Mouse (Mus musculus) lung, adult 2 months (tissue): Measurements from ENCODE around the gene Dhx38. TPM values are rescaled to one million over a fixed set of nuclear protein-coding genes. Genes with fewer than 3 reads are reported as not detected.

ENCODE experiments used
- DNase-seq: peaks from one replicate; pipeline ENCODE4 v3.0.0; 2022
- H3K4me1 ChIP-seq: fragments of 200-500 bp; 2 replicates; pipeline ENCODE4 v1.6.1; 2011; ENCODE audit warnings: low read length; ENCODE audit not compliant: control insufficient read depth, insufficient read depth
- H3K4me3 ChIP-seq: fragments of 200-500 bp; replicated peaks from 2 replicates; pipeline ENCODE3; 2011; ENCODE audit warnings: low read depth, mild to moderate bottlenecking, control low read depth, low read length; ENCODE audit errors: extremely low read depth
- CTCF ChIP-seq: fragments of 200-500 bp; IDR thresholded peaks from 2 replicates; pipeline ENCODE4 v1.5.1; 2011; ENCODE audit warnings: mild to moderate bottlenecking, low read length, control low read depth; ENCODE audit not compliant: insufficient read depth
- POLR2A ChIP-seq: fragments of 200-500 bp; IDR thresholded peaks from 2 replicates; pipeline ENCODE4 v1.6.1; 2011; ENCODE audit warnings: low read depth, mild to moderate bottlenecking, control low read depth, low read length, borderline replicate concordance; ENCODE audit errors: extremely low read depth
- WGBS: fragments of 180-500 bp; shearing (Covaris S2); methylation state at CpG from one replicate; pipeline ENCODE4 v1.1.7; 2018; 5-methylcytosine and 5-hydroxymethylcytosine counted together
- polyA plus RNA-seq: library from polyadenylated mRNA; depleted of rRNA; stranded (reverse); fragments of >200 nt; gene quantifications from 2 replicates; pipeline ENCODE4 v1.2.3, GENCODE M21; 2012

Dhx38 gene
- polyA plus RNA-seq, 1 experiment: 23.9 TPM

DNA sequence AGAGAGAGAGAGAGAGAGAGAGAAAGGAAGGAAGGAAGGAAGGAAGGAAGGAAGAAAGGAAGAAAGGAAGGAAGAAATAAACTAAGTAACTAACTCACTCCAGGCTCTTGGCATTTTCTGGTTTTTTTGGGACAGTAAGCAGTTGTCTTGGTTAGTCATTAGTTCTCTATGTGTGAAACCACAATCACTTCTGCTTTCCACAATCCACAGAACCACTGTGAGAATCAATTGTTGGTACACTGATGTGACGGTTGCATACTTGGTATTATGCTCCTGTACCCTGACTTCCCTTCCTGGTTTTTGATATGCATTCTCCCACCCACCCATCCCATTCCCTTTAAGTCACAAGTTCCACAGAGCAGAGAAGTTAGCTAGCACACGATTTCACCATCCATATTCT, 1.8 kb downstream of the Dhx38 start:
- H3K4me1 ChIP-seq: no peaks in the 10 kb centered on the region; the same call in 1 of the 2 replicates
- TF ChIP-seq POLR2A (no peak), CTCF (no peak)

DNA sequence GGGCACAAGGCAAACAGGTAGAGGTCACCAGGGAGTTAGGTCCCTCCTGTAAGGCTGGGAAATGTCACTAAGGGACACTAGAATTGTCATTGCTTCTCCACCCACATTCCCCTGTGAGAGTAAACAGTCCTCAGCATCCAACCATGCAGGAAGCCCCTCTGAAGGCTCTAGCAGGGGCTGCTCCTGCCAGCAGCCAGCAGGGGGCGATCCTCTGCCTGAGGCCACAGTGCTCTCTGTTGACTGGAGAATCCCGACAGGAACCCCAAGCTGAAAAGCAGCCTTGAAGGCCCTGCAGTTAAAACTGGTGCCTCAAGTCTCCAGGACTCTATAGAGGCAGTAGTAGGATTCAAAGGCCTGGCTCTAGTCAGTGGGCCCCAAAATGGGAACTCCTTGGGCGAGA, 14.0 kb downstream of the Dhx38 start:
- no peak overlapping the region for H3K4me3 ChIP-seq
- H3K4me1 ChIP-seq: no peaks in the 10 kb centered on the region
- TF ChIP-seq CTCF (peak; percentile 48; the same call in 1 of the 2 replicates), POLR2A (no peak)
- WGBS: 51% methylated on average over 3 of the region's 3 CpGs
- DNase-seq: no peak

More for the DNA sequence above, 1.8 kb downstream of the Dhx38 start:
- WGBS: 65% methylated on average over 2 of the region's 2 CpGs
- no peak overlapping the region for H3K4me3 ChIP-seq
- DNase-seq: no peak

DNA sequence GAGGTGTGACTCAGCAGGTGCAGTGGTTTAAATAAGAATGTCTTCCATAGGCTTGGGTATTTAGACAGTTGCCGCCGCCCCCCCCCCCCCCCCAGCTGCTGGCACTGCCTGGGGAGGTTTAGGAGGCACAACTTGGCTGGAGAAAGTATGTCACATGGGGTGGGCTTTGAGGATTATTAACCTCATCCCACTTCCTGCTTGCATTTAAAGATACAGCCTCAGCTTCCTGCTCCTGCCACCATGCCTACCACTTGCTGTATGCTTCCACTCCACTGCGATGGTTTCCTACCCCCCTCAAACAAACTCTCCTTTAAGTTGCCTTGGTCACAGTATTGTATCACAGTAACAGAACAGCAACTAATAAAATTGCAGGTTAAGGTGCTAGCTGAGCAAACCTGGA, 21.6 kb downstream of the Dhx38 start:
- Histone ChIP-seq H3K4me1 (no peaks in the 10 kb centered on the region), H3K4me3 (no peak overlapping the region)
- no peak for DNase-seq
- TF ChIP-seq CTCF: no peak
- no peak for TF ChIP-seq POLR2A
- 45% methylated on average over 3 of the region's 3 CpGs for WGBS

DNA sequence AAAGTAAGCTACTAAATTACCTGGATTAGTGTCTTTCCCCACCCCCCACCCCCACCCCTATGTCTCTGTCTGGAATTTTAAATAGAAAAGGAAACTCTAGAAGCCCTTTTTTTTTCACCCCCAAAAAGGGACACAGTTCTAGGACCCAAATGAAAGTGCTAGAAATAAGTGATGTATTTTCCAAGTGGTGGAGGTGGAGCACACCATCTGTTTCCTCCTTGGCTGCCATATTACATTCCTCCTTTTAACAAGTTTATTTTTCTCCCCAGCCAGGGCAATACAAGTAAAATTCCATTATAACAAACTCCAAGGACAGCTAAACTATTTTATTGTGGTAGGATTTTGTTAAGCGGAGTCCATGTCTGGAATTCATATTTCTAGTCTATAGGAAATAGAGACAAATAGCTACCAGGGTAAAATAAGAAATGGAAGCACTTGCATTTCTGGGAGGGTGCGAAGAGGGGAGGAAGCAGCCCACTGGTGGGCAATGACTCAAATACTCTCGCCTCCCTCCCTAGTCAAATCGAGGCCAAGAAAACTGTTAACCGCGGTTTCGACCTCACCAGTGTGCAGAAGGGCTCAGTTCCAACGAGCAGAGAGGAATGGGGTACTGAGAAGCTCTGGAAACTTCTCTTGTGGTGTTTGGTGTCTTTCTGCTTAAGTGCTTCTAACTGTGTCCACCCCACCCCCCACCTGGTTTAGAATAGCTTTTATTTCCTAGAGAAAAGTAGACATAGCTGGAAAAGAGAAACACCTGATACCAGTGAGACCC, 22.7 kb downstream of the Dhx38 start:
- Histone ChIP-seq H3K4me3 (no peak overlapping the region), H3K4me1 (no peaks in the 10 kb centered on the region)
- TF ChIP-seq CTCF (no peak), POLR2A (no peak)
- 67% methylated on average over 8 of the region's 8 CpGs for WGBS
- DNase-seq: no peak

DNA sequence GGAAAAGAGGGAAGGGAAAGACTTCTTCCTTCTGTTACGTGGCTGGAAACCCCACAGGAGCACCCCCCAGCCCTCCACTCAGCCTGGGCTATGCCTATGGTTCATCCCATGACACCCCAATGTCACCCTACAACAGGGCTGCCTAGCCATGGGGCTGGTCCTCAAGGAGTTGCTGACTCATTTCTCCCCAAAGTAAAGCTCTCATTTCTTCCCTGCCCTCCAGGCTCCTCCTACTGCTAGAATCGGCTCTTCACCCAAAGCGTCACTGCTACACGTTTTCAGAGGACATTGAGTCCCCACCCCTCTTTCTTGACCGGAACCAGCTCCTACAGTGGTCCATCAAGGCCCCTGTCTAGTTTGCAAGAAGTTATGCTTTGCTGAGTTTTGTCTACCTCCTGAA, 23.5 kb downstream of the Dhx38 start:
- DNase-seq: no peak
- Histone ChIP-seq H3K4me3 (no peak overlapping the region), H3K4me1 (no peaks in the 10 kb centered on the region)
- TF ChIP-seq POLR2A (no peak), CTCF (no peak)
- WGBS: 67% methylated on average over 5 of the region's 5 CpGs

DNA sequence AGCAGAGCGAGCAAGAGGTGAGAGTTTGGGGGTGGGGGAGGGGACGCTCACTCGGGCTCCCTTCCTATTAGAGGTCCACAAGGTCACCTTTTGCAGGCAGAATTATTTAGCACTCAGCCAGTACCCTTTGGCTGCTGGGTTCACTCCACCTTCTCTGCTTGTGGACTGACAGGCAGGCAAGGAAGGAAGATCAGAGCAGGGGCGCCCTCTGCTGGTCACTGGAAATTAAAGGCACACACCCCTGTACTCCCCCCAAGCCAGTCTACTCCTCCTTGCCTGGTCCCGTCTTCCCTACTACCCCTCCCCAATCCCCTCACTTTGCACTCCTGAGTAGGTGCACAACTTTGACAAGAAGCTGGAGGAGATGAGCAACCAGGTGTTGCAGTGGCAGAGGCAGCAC, 29.0 kb downstream of the Dhx38 start:
- 7% methylated on average over 5 of the region's 5 CpGs for WGBS
- peak; percentile 75 for DNase-seq
- no peaks in the 10 kb centered on the region for H3K4me1 ChIP-seq
- no peak overlapping the region for H3K4me3 ChIP-seq
- TF ChIP-seq POLR2A: no peak
- peak; percentile 75 for TF ChIP-seq CTCF

DNA sequence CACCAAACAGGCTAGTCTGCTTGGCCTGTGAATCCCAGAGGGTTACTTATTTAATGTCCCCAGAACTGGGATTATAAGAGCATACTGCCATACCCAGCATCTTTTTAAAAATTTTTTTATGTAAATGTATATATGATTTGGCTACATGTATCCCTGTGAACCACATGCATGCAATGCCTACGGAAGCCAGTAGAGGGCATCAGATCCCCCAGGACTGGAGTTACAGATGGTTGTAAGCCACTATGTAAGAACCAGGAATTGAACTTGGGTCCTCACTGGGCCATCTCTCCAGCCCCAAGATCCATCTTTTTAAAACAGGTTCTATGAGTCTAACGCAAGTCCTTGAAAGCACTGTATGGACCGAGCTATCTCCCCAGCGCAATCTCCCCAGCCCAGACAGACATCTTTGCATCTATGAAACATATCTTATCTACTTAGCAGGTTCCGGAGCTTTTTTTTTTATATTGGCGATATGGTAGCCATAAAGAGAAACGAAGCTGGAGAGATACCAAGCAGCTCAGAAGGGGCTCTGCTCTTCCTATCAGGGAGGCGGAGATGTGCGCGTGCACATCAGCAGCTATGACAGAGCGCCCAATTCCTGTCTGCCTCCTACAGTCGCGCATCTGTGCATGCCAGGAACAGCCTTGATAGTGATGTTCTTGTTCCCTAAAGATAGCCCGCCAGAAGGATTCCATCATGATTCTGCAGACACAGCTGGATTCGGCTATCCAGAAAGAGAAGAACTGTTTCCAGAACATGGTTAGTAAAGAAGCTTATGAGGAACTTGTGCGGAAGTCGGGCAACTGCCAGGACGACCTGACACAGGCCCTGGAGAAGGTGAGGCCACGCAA, 30.3 kb downstream of the Dhx38 start:
- 80% methylated on average over 19 of the region's 19 CpGs for WGBS
- Histone ChIP-seq H3K4me1 (no peaks in the 10 kb centered on the region), H3K4me3 (no peak overlapping the region)
- peak; percentile 37; the same call in 1 of the 2 replicates for TF ChIP-seq CTCF
- no peak for TF ChIP-seq POLR2A
- DNase-seq: peak; percentile 32

DNA sequence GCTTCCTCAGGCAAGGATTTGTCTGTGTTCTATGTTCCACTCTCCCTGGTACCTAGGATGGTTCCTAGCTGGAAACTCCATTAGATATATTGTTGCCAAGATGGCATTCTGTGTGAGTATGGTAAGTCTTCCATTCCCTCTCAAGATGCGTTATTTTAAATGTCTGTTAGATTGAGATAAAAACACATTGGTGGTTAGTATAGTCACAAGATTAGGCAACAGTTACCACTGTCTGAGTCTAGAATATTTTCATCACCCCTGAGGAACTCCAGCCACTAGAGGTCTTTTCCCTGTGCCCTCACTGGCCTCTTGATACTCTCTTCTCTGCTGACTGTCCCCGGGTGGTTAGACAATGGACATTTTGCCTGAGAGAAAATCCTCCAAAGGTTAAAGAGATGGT, 41.7 kb downstream of the Dhx38 start:
- Histone ChIP-seq H3K4me1 (no peaks in the 10 kb centered on the region), H3K4me3 (no peak overlapping the region)
- TF ChIP-seq POLR2A: no peak
- TF ChIP-seq CTCF: no peak
- 83% methylated on average over 2 of the region's 2 CpGs for WGBS
- DNase-seq: no peak

DNA sequence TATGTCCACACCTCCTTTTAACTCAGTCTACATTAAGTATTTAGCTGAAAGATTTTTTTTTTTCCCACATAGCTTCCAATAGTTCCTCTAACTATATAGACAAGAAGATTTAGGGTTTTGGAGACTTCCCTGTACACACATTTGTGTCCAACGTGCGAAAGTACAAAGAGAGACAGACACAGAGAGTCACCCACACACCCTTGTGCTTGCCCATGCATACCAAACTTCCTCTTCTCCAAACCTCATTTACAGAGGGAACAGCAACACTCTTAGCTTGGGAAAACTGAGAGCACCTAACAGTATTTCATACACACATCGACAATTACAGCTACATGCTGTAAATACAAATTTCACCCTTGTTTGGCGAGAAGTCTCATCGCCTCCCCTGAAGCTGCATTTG, 60.1 kb downstream of the Dhx38 start:
- no peaks in the 10 kb centered on the region for H3K4me1 ChIP-seq
- DNase-seq: no peak
- TF ChIP-seq POLR2A (no peak), CTCF (no peak)
- no peak overlapping the region for H3K4me3 ChIP-seq
- 84% methylated on average over 5 of the region's 5 CpGs for WGBS
